Mouse (Mus musculus): ENCODE data around the gene Zmiz1.

Gene Zmiz1

GRCm38 (mm10) chr14:25474017-25474416 is 15.0 kb downstream of the Zmiz1 start:
- DNase-seq (ENCODE audit: low spot score): no peak

- DNase-seq (ENCODE audit: low spot score): no peak
Measured at GRCm38 (mm10) chr14:25474732-25475131, 15.7 kb downstream of the Zmiz1 start.

- DNase-seq (ENCODE audit: low spot score): no peak
Measured at GRCm38 (mm10) chr14:25476048-25476447, 17.1 kb downstream of the Zmiz1 start.

GRCm38 (mm10) chr14:25476453-25476852 is 17.5 kb downstream of the Zmiz1 start:
- DNase-seq (ENCODE audit: low spot score): no peak

GRCm38 (mm10) chr14:25477268-25477667 is 18.3 kb downstream of the Zmiz1 start:
- DNase-seq (ENCODE audit: low spot score): no peak

GRCm38 (mm10) chr14:25478257-25478656 is 19.3 kb downstream of the Zmiz1 start:
- DNase-seq (ENCODE audit: low spot score): no peak

GRCm38 (mm10) chr14:25478755-25479154 is 19.8 kb downstream of the Zmiz1 start:
- DNase-seq (ENCODE audit: low spot score): no peak

GRCm38 (mm10) chr14:25479841-25480252 is 20.9 kb downstream of the Zmiz1 start:
- no peak for DNase-seq (ENCODE audit: low spot score)

GRCm38 (mm10) chr14:25480443-25480842 is 21.5 kb downstream of the Zmiz1 start:
- DNase-seq (ENCODE audit: low spot score): no peak

- DNase-seq (ENCODE audit: low spot score): no peak
Measured at GRCm38 (mm10) chr14:25480916-25481666, 22.1 kb downstream of the Zmiz1 start.

- DNase-seq (ENCODE audit: low spot score): no peak
Measured at GRCm38 (mm10) chr14:25481667-25482331, 22.8 kb downstream of the Zmiz1 start.

- no peak for DNase-seq (ENCODE audit: low spot score)
Measured at GRCm38 (mm10) chr14:25482404-25482803, 23.4 kb downstream of the Zmiz1 start.

GRCm38 (mm10) chr14:25483285-25483684 is 24.3 kb downstream of the Zmiz1 start:
- no peak for DNase-seq (ENCODE audit: low spot score)

- no peak for DNase-seq (ENCODE audit: low spot score)
Measured at GRCm38 (mm10) chr14:25484049-25484448, 25.1 kb downstream of the Zmiz1 start.

GRCm38 (mm10) chr14:25486220-25486619 is 27.2 kb downstream of the Zmiz1 start:
- DNase-seq (ENCODE audit: low spot score): no peak

- no peak for DNase-seq (ENCODE audit: low spot score)
Measured at GRCm38 (mm10) chr14:25486742-25487469, 27.9 kb downstream of the Zmiz1 start.

- DNase-seq (ENCODE audit: low spot score): no peak
Measured at GRCm38 (mm10) chr14:25487470-25487955, 28.5 kb downstream of the Zmiz1 start.

- no peak for DNase-seq (ENCODE audit: low spot score)
Measured at GRCm38 (mm10) chr14:25488097-25488613, 29.2 kb downstream of the Zmiz1 start.

GRCm38 (mm10) chr14:25489336-25490078 is 30.5 kb downstream of the Zmiz1 start:
- no peak for DNase-seq (ENCODE audit: low spot score)

GRCm38 (mm10) chr14:25491961-25492360 is 33.0 kb downstream of the Zmiz1 start:
- DNase-seq (ENCODE audit: low spot score): no peak

GRCm38 (mm10) chr14:25492567-25493279 is 33.7 kb downstream of the Zmiz1 start:
- DNase-seq (ENCODE audit: low spot score): no peak
